Mouse (Mus musculus) heart, adult 9 months (tissue): Measurements from ENCODE around the gene Zfp423.

Source experiments
- DNase-seq, 2 experiments: peaks; one replicate each; pipeline ENCODE4 v3.0.0; 2022; ENCODE audit warnings: low spot score in 2 of 2

Zfp423 gene

GRCm38 (mm10) chr8:87746072-87746471 lies 213.3 kb downstream of the Zfp423 start:
- peak; percentile 21 to 41 for DNase-seq

- DNase-seq = no peak
Measured at GRCm38 (mm10) chr8:87745125-87745698, 214.2 kb downstream of the Zfp423 start.

GRCm38 (mm10) chr8:87744556-87744955 lies 214.8 kb downstream of the Zfp423 start:
- DNase-seq = no peak

- no peak for DNase-seq
Measured at GRCm38 (mm10) chr8:87742016-87742415, 217.4 kb downstream of the Zfp423 start.

- no peak for DNase-seq
Measured at GRCm38 (mm10) chr8:87740946-87741530, 218.4 kb downstream of the Zfp423 start.

GRCm38 (mm10) chr8:87737900-87738299 lies 221.5 kb downstream of the Zfp423 start:
- DNase-seq = no peak

- DNase-seq = no peak
Measured at GRCm38 (mm10) chr8:87734902-87735301, 224.5 kb downstream of the Zfp423 start.

- DNase-seq = no peak
Measured at GRCm38 (mm10) chr8:87734496-87734895, 224.9 kb downstream of the Zfp423 start.

GRCm38 (mm10) chr8:87731062-87731461 lies 228.3 kb downstream of the Zfp423 start:
- no peak for DNase-seq

GRCm38 (mm10) chr8:87723015-87723414 lies 236.4 kb downstream of the Zfp423 start:
- DNase-seq = no peak

- peak in 1 of 2 experiments; percentile 2 for DNase-seq
Measured at GRCm38 (mm10) chr8:87719137-87719815, 240.1 kb downstream of the Zfp423 start.

- DNase-seq = no peak
Measured at GRCm38 (mm10) chr8:87717445-87717844, 241.9 kb downstream of the Zfp423 start.

- no peak for DNase-seq
Measured at GRCm38 (mm10) chr8:87716726-87717248, 242.6 kb downstream of the Zfp423 start.

GRCm38 (mm10) chr8:87715731-87716682 lies 243.4 kb downstream of the Zfp423 start:
- peak; percentile 23 to 57 for DNase-seq

- no peak for DNase-seq
Measured at GRCm38 (mm10) chr8:87713946-87714345, 245.4 kb downstream of the Zfp423 start.

- DNase-seq = no peak
Measured at GRCm38 (mm10) chr8:87711955-87712354, 247.4 kb downstream of the Zfp423 start.

- DNase-seq = no peak
Measured at GRCm38 (mm10) chr8:87708127-87708637, 251.2 kb downstream of the Zfp423 start.

- no peak for DNase-seq
Measured at GRCm38 (mm10) chr8:87707176-87707575, 252.2 kb downstream of the Zfp423 start.

- DNase-seq = no peak
Measured at GRCm38 (mm10) chr8:87704756-87705155, 254.6 kb downstream of the Zfp423 start.

GRCm38 (mm10) chr8:87702790-87703311 lies 256.5 kb downstream of the Zfp423 start:
- DNase-seq = no peak

GRCm38 (mm10) chr8:87702051-87702521 lies 257.3 kb downstream of the Zfp423 start:
- peak; percentile 22 to 38 for DNase-seq
